ENCODE assay signal across 8 mouse cellular contexts in the genomic region with DNA sequence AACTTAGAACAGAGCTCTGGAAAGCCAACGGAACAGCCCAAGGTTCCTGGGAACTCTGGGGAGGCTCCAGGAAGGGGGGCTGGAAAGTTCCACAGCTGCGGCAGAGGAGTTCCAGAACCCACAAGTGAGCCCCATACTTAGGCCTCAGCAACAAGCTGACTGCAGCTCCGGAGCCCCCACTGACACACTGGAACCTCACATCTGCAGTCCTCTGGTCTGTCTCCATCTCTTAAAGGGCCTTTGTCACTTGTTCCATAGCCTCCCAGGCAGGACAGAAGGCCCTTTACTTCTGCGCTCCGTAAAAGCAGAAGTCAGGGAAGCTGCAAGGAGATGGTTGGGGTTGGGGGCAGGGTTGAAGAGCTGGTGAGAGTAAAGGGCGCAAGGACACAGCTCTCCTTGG. TPM values are rescaled to one million over a fixed set of nuclear protein-coding genes. Genes with fewer than 3 reads are reported as not detected.
DNase-seq lines count a peak whose midpoint lies in the region; ATAC-seq and TF ChIP-seq lines count a peak whose summit lies in the region.

No protein-coding gene starts in this region.

- peak overlapping the region; percentile 76 for H3K27ac ChIP-seq in heart, embryonic 12.5 days (ENCODE audit: poor library complexity, severe bottlenecking)
- no peak overlapping the region for H3K27ac ChIP-seq in midbrain, postnatal 0 days (ENCODE audit: low read depth, low read length)
- no peak overlapping the region for H3K27ac ChIP-seq in midbrain, embryonic 13.5 days
- peak overlapping the region; percentile 51; the same call in 1 of the 2 replicates for H3K27ac ChIP-seq in hindbrain, postnatal 0 days
- H3K27ac ChIP-seq in stomach, postnatal 0 days (replicated peaks), result peak overlapping the region; percentile 79

- TF ChIP-seq EP300 in stomach, postnatal 0 days (optimal IDR thresholded peaks at IDR 0.05), result no peak

- H3K9me3 ChIP-seq in heart, embryonic 12.5 days (replicated peaks), result no peaks in the 10 kb centered on the region
- H3K9me3 ChIP-seq in midbrain, postnatal 0 days (ENCODE audit: low read length), result no peaks in the 10 kb centered on the region
- no peaks in the 10 kb centered on the region for H3K9me3 ChIP-seq in midbrain, embryonic 13.5 days
- no peaks in the 10 kb centered on the region for H3K9me3 ChIP-seq in hindbrain, postnatal 0 days (ENCODE audit: low read length)
- H3K9me3 ChIP-seq in stomach, postnatal 0 days (ENCODE audit: control insufficient read depth, low read length), result no peaks in the 10 kb centered on the region

- no peak for TF ChIP-seq CTCF in midbrain, postnatal 0 days (IDR thresholded peaks at IDR 0.05)
- TF ChIP-seq CTCF in hindbrain, postnatal 0 days (IDR thresholded peaks at IDR 0.05; ENCODE audit: low read depth), result no peak
- no peak for TF ChIP-seq CTCF in stomach, postnatal 0 days (IDR thresholded peaks at IDR 0.05; ENCODE audit: low read depth)

- peaks cover 15% of the 10 kb centered on the region for H3K36me3 ChIP-seq in heart, embryonic 12.5 days
- H3K36me3 ChIP-seq in midbrain, postnatal 0 days (ENCODE audit: insufficient read depth, low read length), result no peaks in the 10 kb centered on the region
- no peaks in the 10 kb centered on the region for H3K36me3 ChIP-seq in midbrain, embryonic 13.5 days
- H3K36me3 ChIP-seq in hindbrain, postnatal 0 days (ENCODE audit: insufficient read depth, low read length), result no peaks in the 10 kb centered on the region
- no peaks in the 10 kb centered on the region for H3K36me3 ChIP-seq in stomach, postnatal 0 days (ENCODE audit: control insufficient read depth, insufficient read depth, low read length)

- H3K4me1 ChIP-seq in heart, embryonic 12.5 days (replicated peaks), result peaks cover 87% of the 10 kb centered on the region
- H3K4me1 ChIP-seq in midbrain, postnatal 0 days (ENCODE audit: insufficient read depth, low read length), result no peaks in the 10 kb centered on the region
- no peaks in the 10 kb centered on the region for H3K4me1 ChIP-seq in midbrain, embryonic 13.5 days (replicated peaks)
- H3K4me1 ChIP-seq in hindbrain, postnatal 0 days (ENCODE audit: insufficient read depth, low read length), result 0 out of 2 replicates have a peak, but pooled peaks cover 3% of the 10 kb centered on the region
- H3K4me1 ChIP-seq in stomach, postnatal 0 days (replicated peaks; ENCODE audit: control insufficient read depth, insufficient read depth), result peaks cover 11% of the 10 kb centered on the region

- no peak for DNase-seq in heart, adult 11 months
- peak; percentile 13 for DNase-seq in midbrain, postnatal 0 days (ENCODE audit: low spot score)
- no peak for DNase-seq in hindbrain, postnatal 0 days (ENCODE audit: low spot score)
- DNase-seq in stomach, postnatal 0 days (ENCODE audit: low spot score), result no peak
- no peak for DNase-seq in spleen, postnatal 10 days (ENCODE audit: low spot score in 2 of 2)
- no peak for DNase-seq in urinary bladder, postnatal 25 days (ENCODE audit: low spot score)

- H3K4me3 ChIP-seq in heart, embryonic 12.5 days, result no peak overlapping the region
- no peak overlapping the region for H3K4me3 ChIP-seq in midbrain, postnatal 0 days (ENCODE audit: low read depth, low read length)
- no peak overlapping the region for H3K4me3 ChIP-seq in midbrain, embryonic 13.5 days (replicated peaks)
- H3K4me3 ChIP-seq in hindbrain, postnatal 0 days (ENCODE audit: low read length), result no peak overlapping the region
- H3K4me3 ChIP-seq in stomach, postnatal 0 days (ENCODE audit: low read depth, low read length), result no peak overlapping the region

- ATAC-seq in heart, embryonic 12.5 days (ENCODE audit: insufficient number of reproducible peaks, low FRiP score), result no peak
- no peak for ATAC-seq in midbrain, postnatal 0 days (ENCODE audit: low FRiP score)
- no peak for ATAC-seq in midbrain, embryonic 13.5 days
- ATAC-seq in hindbrain, postnatal 0 days, result peak; percentile 70; the same call in 1 of the 2 replicates
- ATAC-seq in stomach, postnatal 0 days (ENCODE audit: low FRiP score, low TSS enrichment), result 0 out of 2 replicates have a peak, but pooled peaks have one; percentile 14

- peak overlapping the region; percentile 54; the same call in 1 of the 2 replicates for H3K9ac ChIP-seq in heart, embryonic 12.5 days
- no peak overlapping the region for H3K9ac ChIP-seq in midbrain, postnatal 0 days (replicated peaks; ENCODE audit: low read length, poor library complexity, severe bottlenecking)
- H3K9ac ChIP-seq in midbrain, embryonic 13.5 days (replicated peaks), result no peak overlapping the region
- H3K9ac ChIP-seq in hindbrain, postnatal 0 days (replicated peaks; ENCODE audit: low read length), result no peak overlapping the region
- H3K9ac ChIP-seq in stomach, postnatal 0 days (ENCODE audit: low read length), result no peak overlapping the region

- WGBS in heart, embryonic 12.5 days, result 31% methylated on average over 6 of the region's 6 CpGs
- 77% methylated on average over 6 of the region's 6 CpGs for WGBS in midbrain, postnatal 0 days
- WGBS in midbrain, embryonic 13.5 days, result 81% methylated on average over 6 of the region's 6 CpGs
- WGBS in hindbrain, postnatal 0 days, result 74% methylated on average over 6 of the region's 6 CpGs
- WGBS in stomach, postnatal 0 days, result 44% methylated on average over 6 of the region's 6 CpGs

- H3K4me2 ChIP-seq in heart, embryonic 12.5 days, result peak overlapping the region; percentile 40
- no peak overlapping the region for H3K4me2 ChIP-seq in midbrain, postnatal 0 days (ENCODE audit: low read depth, low read length, poor library complexity, severe bottlenecking)
- no peak overlapping the region for H3K4me2 ChIP-seq in midbrain, embryonic 13.5 days (replicated peaks)
- H3K4me2 ChIP-seq in hindbrain, postnatal 0 days (ENCODE audit: low read depth, low read length), result no peak overlapping the region
- 0 out of 2 replicates have a peak overlapping the region, but pooled peaks have one; percentile 14 for H3K4me2 ChIP-seq in stomach, postnatal 0 days (replicated peaks; ENCODE audit: low read depth)

- H3K27me3 ChIP-seq in heart, embryonic 12.5 days (replicated peaks), result no peaks in the 10 kb centered on the region
- H3K27me3 ChIP-seq in midbrain, postnatal 0 days (ENCODE audit: insufficient read depth, low read length), result no peaks in the 10 kb centered on the region
- no peaks in the 10 kb centered on the region for H3K27me3 ChIP-seq in midbrain, embryonic 13.5 days
- no peaks in the 10 kb centered on the region for H3K27me3 ChIP-seq in hindbrain, postnatal 0 days (ENCODE audit: insufficient read depth, low read length)
- H3K27me3 ChIP-seq in stomach, postnatal 0 days (ENCODE audit: control insufficient read depth, insufficient read depth, low read length), result no peaks in the 10 kb centered on the region

RNA-seq across cellular contexts. Expression of gene Creb3l2, which starts 23.0 kb away (rescaled TPM):
- polyA plus RNA-seq in heart, embryonic 12.5 days (2016; fragmentation: Nextera tagmentation; extraction: Ambion mirVana), result 49.4 and 52.2 TPM in 2 replicates
- total RNA-seq in midbrain, postnatal 0 days (2014; rRNA removed), result 3.9 and 4.5 TPM in 2 replicates
- polyA plus RNA-seq in midbrain, postnatal 0 days (2015; fragmentation: Nextera tagmentation; extraction: Ambion mirVana), result 1.9 and 2.1 TPM in 2 replicates
- polyA plus RNA-seq in midbrain, embryonic 13.5 days (2015; fragmentation: Nextera tagmentation; extraction: Ambion mirVana), result 2.6 and 3.3 TPM in 2 replicates
- total RNA-seq in hindbrain, postnatal 0 days (2014; rRNA removed), result 5.5 and 6.3 TPM in 2 replicates
- polyA plus RNA-seq in hindbrain, postnatal 0 days (2015; fragmentation: Nextera tagmentation; extraction: Ambion mirVana), result 1.9 and 2.2 TPM in 2 replicates
- 8.3 and 8.5 TPM in 2 replicates for polyA plus RNA-seq in stomach, postnatal 0 days (2015; fragmentation: Nextera tagmentation; extraction: Ambion mirVana)

Comparison
In these comparisons a context has a peak if more than half of its experiments do, and no peak if none do; other contexts are left out.
1. ATAC-seq: peak in hindbrain, postnatal 0 days (single experiment) and stomach, postnatal 0 days (single experiment); none in heart, embryonic 12.5 days (single experiment), midbrain, postnatal 0 days (single experiment) and midbrain, embryonic 13.5 days (single experiment).
2. H3K27ac ChIP-seq: peak in heart, embryonic 12.5 days (single experiment), hindbrain, postnatal 0 days (single experiment) and stomach, postnatal 0 days (single experiment); none in midbrain, postnatal 0 days (single experiment) and midbrain, embryonic 13.5 days (single experiment).
3. H3K4me2 ChIP-seq: peak in heart, embryonic 12.5 days (single experiment) and stomach, postnatal 0 days (single experiment); none in midbrain, postnatal 0 days (single experiment), midbrain, embryonic 13.5 days (single experiment) and hindbrain, postnatal 0 days (single experiment).